Mouse (Mus musculus) liver, embryonic 15.5 days (tissue): Measurements from ENCODE around the gene Perm1. TPM values are rescaled to one million over a fixed set of nuclear protein-coding genes. Genes with fewer than 3 reads are reported as not detected.
A peak's percentile ranks its signal among the peaks of the same experiment; 100 is the strongest.

Source experiments
- ATAC-seq: fragments of 200-750 bp; cut with Nextera tagmentation; 2 replicates; pipeline ENCODE4 v1.8.0; 2017; ENCODE audit warnings: moderate number of reproducible peaks, mild to moderate bottlenecking, moderate library complexity; ENCODE audit not compliant: insufficient read depth
- H3K27ac ChIP-seq: fragments of 300-500 bp; sonication (generic); replicated peaks from 2 replicates; pipeline ENCODE4 v1.5.1; 2015; ENCODE audit warnings: mild to moderate bottlenecking, inconsistent platforms
- H3K27me3 ChIP-seq: fragments of 300-500 bp; sonication (generic); 2 replicates; pipeline ENCODE4 v1.6.1; 2015; ENCODE audit warnings: mild to moderate bottlenecking, inconsistent platforms
- H3K36me3 ChIP-seq: fragments of 300-500 bp; sonication (generic); replicated peaks from 2 replicates; pipeline ENCODE4 v1.6.1; 2015; ENCODE audit warnings: moderate library complexity, mild to moderate bottlenecking, inconsistent platforms
- H3K4me1 ChIP-seq: fragments of 300-500 bp; sonication (generic); replicated peaks from 2 replicates; pipeline ENCODE4 v1.6.1; 2015; ENCODE audit warnings: inconsistent platforms
- H3K4me2 ChIP-seq: fragments of 300-500 bp; sonication (generic); 2 replicates; pipeline ENCODE4 v1.6.1; 2015; ENCODE audit warnings: moderate library complexity, mild to moderate bottlenecking, inconsistent platforms
- H3K4me3 ChIP-seq: fragments of 300-500 bp; sonication (generic); replicated peaks from 2 replicates; pipeline ENCODE4 v1.5.1; 2015; ENCODE audit warnings: mild to moderate bottlenecking, inconsistent platforms
- H3K9ac ChIP-seq: fragments of 300-500 bp; sonication (generic); 2 replicates; pipeline ENCODE4 v1.6.1; 2015; ENCODE audit warnings: moderate library complexity, mild to moderate bottlenecking, inconsistent platforms
- H3K9me3 ChIP-seq: fragments of 300-500 bp; sonication (generic); replicated peaks from 2 replicates; pipeline ENCODE4 v1.6.1; 2016; ENCODE audit warnings: inconsistent platforms
- WGBS: fragments of 180-500 bp; shearing (Covaris S2); methylation state at CpG from one replicate; pipeline ENCODE4 v1.1.7; 2015; ENCODE audit warnings: mixed read lengths; ENCODE audit not compliant: insufficient replicate concordance; 5-methylcytosine and 5-hydroxymethylcytosine counted together
- microRNA-seq: library from miRNA; unstranded; fragments of <30 nt; microRNA quantifications from one replicate; pipeline ENCODE4, GENCODE M21; 2016
- polyA plus RNA-seq: library from polyadenylated mRNA; unstranded; fragments of >200 nt; fragmentation: Nextera tagmentation; extraction: Ambion mirVana; gene quantifications from 2 replicates; pipeline ENCODE4 v1.2.1, GENCODE M21; 2015

The Perm1 gene
- polyA plus RNA-seq, 1 experiment from 2014 or later: 0.32 TPM

DNA sequence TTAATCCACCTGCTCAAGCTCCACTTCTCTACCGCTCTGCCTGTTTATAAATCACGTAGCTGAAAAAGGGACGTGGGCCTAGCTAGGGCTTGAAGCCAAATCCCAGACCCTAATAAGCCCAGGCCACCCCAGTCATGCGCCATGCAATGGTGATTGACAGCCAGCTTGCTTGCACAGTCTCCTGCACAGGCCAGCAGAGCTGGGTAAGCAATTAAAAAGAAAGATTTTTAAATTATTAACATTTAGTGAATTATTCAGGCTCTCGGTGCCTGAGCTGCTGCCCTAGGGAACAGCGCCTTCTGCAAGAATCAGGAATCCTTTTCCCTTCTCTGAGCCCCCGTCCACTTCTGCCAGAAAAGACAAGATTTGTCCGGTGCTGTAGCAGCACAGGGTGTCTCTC, 35.4 kb downstream of the Perm1 start:
- Histone ChIP-seq H3K9me3 (no peaks in the 10 kb centered on the region), H3K4me1 (peaks cover 73% of the 10 kb centered on the region), H3K27ac (peak overlapping the region; percentile 96), H3K9ac (peak overlapping the region; percentile 60), H3K4me3 (peak overlapping the region; percentile 42), H3K36me3 (peaks cover 60% of the 10 kb centered on the region), H3K27me3 (peaks cover 16% of the 10 kb centered on the region), H3K4me2 (peak overlapping the region; percentile 69)
- no peak for ATAC-seq
- 82% methylated on average over 8 of the region's 8 CpGs for WGBS

DNA sequence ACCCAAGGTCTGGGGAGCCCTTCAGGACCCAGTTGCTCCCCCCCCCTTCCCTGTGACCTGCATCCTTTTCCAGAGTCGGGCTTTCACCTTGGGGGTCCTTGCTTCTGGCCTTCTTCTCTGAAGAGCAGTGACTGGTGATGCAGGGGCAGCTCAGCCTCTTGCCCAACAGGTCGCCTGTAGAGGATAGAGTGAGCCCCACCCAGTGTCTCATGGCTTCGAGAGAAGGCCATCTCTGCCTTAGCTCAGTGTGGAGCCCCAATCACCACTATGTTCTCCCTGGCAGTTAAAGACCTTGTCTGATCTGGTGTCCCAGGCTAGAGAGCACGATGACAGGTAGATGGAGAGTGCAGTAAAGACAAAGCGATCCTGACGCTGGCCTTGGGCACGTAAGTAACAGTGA, 36.5 kb downstream of the Perm1 start:
- Histone ChIP-seq H3K36me3 (peaks cover 50% of the 10 kb centered on the region), H3K27ac (peak overlapping the region; percentile 96), H3K9ac (peak overlapping the region; percentile 60), H3K4me2 (peak overlapping the region; percentile 69), H3K9me3 (no peaks in the 10 kb centered on the region), H3K27me3 (peaks cover 16% of the 10 kb centered on the region), H3K4me1 (peaks cover 65% of the 10 kb centered on the region), H3K4me3 (peak overlapping the region; percentile 42)
- WGBS: 19% methylated on average over 7 of the region's 7 CpGs
- peak; percentile 40 for ATAC-seq

- peaks cover 16% of the 10 kb centered on the region for H3K27me3 ChIP-seq
- H3K27ac ChIP-seq: peak overlapping the region; percentile 96
- H3K36me3 ChIP-seq: peaks cover 45% of the 10 kb centered on the region
- H3K4me1 ChIP-seq: peaks cover 65% of the 10 kb centered on the region
- ATAC-seq: peak; percentile 13
- H3K4me3 ChIP-seq: peak overlapping the region; percentile 42
- H3K9me3 ChIP-seq: no peaks in the 10 kb centered on the region
- peak overlapping the region; percentile 60 for H3K9ac ChIP-seq
- peak overlapping the region; percentile 69 for H3K4me2 ChIP-seq
- 13% methylated on average over 3 of the region's 3 CpGs for WGBS
Measured at GRCm38 (mm10) chr4:156252619-156253018, 37.0 kb downstream of the Perm1 start.

GRCm38 (mm10) chr4:156253043-156253442, 37.4 kb downstream of the Perm1 start:
- H3K9me3 ChIP-seq: no peaks in the 10 kb centered on the region
- peaks cover 65% of the 10 kb centered on the region for H3K4me1 ChIP-seq
- H3K4me3 ChIP-seq: peak overlapping the region; percentile 42
- WGBS: 16% methylated on average over 7 of the region's 7 CpGs
- peaks cover 41% of the 10 kb centered on the region for H3K36me3 ChIP-seq
- H3K27ac ChIP-seq: peak overlapping the region; percentile 96
- H3K4me2 ChIP-seq: peak overlapping the region; percentile 69
- ATAC-seq: peak; percentile 85
- H3K9ac ChIP-seq: peak overlapping the region; percentile 60
- H3K27me3 ChIP-seq: peaks cover 16% of the 10 kb centered on the region

DNA sequence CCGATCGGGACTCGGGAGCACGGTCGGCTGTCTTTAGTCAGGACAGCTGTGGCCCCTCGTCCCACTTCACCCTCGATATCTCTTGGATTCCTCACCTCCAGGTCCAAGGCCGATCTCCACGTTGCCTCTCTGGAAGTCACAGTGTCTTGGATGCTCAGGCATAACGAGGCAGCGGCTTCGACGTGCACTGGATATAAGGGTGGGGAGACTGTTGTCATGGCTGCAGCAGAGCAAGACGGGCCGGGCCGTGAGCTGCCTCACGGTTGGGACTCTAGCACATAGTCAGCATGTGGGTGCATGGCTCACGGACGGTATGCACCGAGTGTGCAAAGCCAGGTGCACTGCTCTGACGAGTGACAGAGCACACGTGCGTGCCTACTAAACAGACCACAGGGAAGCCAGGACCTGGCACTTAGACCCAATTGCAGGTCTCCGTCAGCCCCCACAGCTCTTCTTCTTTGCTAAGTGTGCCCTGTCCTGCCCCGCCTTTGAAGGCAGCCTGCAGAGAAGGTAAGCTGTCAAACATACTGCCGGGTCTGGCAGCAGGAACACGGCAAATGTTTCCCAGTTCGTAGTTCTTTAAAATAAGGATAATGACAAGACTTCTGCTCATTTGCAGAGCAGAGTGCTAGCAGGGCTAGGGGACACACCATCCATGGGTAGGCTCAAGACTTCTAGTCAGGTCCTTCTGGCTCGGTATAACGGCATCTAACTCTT, 38.9 kb downstream of the Perm1 start:
- Histone ChIP-seq H3K27ac (peak overlapping the region; percentile 97), H3K9ac (peak overlapping the region; percentile 80), H3K27me3 (peaks cover 16% of the 10 kb centered on the region), H3K36me3 (peaks cover 26% of the 10 kb centered on the region), H3K9me3 (no peaks in the 10 kb centered on the region), H3K4me3 (peak overlapping the region; percentile 66), H3K4me1 (peaks cover 51% of the 10 kb centered on the region), H3K4me2 (peak overlapping the region; percentile 78)
- ATAC-seq: peak; percentile 52
- WGBS: under 1% methylated on average over 28 of the region's 30 CpGs

DNA sequence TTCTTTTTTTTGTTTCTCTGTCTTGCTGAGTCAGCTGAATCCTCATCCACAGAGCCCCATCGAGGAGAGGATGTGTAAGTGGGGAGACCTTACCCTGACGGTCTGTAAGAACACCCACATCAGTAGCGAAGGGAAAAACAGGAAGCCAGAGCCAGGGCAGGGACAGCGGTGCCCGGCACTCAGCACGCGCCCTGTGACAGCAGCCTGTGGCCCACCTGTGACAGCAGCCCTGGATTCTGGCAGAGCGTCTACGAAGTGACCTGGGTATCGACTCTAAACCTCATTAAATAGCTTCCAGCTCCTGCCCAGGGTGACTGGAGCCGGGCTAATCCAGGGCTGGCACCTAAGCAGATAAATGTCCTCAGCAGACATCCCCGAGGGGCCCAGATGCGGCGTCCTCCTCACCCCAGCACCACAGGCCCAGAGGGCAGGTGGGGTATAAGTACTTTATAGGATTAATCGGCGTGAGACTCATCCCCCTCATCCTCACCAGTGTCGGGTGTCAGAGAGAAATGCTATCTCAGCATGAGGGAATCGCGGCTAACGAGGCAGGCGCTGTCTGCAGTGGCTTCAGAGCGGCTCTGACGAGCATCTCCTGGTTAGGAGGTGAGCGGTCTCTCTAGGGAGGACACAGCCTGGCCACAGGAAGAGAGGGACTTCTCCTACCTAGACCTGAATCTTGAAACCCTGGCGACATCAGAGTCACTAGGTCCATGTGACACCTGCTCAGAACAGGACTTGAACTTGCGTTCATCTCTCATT, 39.6 kb downstream of the Perm1 start, which contains the start of gene Samd11:
Gene Samd11, minus strand, starts transcription at position 580 of the 762 bp plus-strand sequence.
- peak within 1 kb of the TSS; percentile 78 for H3K4me2 ChIP-seq
- H3K9ac ChIP-seq: peak within 1 kb of the TSS; percentile 80

More for the DNA sequence above, 39.6 kb downstream of the Perm1 start, which contains the start of gene Samd11:
- 4% methylated on average over 26 of the region's 26 CpGs for WGBS
- H3K4me1 ChIP-seq: peaks cover 44% of the 10 kb centered on the region
- H3K4me3 ChIP-seq: peak within 1 kb of the TSS; percentile 66
- H3K9me3 ChIP-seq: no peaks in the 10 kb centered on the region
- H3K27ac ChIP-seq: peak within 1 kb of the TSS; percentile 97
- peaks cover 18% of the 10 kb centered on the region for H3K36me3 ChIP-seq
- ATAC-seq: peak; percentile 29
- H3K27me3 ChIP-seq: peaks cover 16% of the 10 kb centered on the region

Small RNA genes within 50 kb of the gene (microRNA-seq; reads per million reads assigned to microRNA genes)
- gene Mir7658: 1.3 reads per million

Other genes starting within 250 kb of the Perm1 start
- gene B3galt6, start 223.2 kb upstream of the Perm1 start, polyA plus RNA-seq: 4.4 and 4.6 TPM in 2 replicates
- gene Sdf4, start 223.0 kb upstream of the Perm1 start, polyA plus RNA-seq: 77.0 and 81.4 TPM in 2 replicates
- 0.23 and 0.51 TPM in 2 replicates for gene Tnfrsf4, start 202.0 kb upstream of the Perm1 start, polyA plus RNA-seq
- gene Tnfrsf18, start 189.7 kb upstream of the Perm1 start, polyA plus RNA-seq: 0.66 and 0.73 TPM in 2 replicates
- gene Ttll10, start 156.5 kb upstream of the Perm1 start, polyA plus RNA-seq: 0.22 and 0.58 TPM in 2 replicates
- gene 9430015G10Rik, start 105.9 kb upstream of the Perm1 start, polyA plus RNA-seq: 10.5 and 12.3 TPM in 2 replicates
- gene Rnf223, start 85.4 kb upstream of the Perm1 start, polyA plus RNA-seq: 0.08 and 0.18 TPM in 2 replicates
- gene Agrn, start 18.4 kb upstream of the Perm1 start, polyA plus RNA-seq: 6.7 and 8.6 TPM in 2 replicates
- gene Isg15, start 15.1 kb upstream of the Perm1 start, polyA plus RNA-seq: 9.8 and 13.4 TPM in 2 replicates
- gene AW011738, start 12.6 kb upstream of the Perm1 start, polyA plus RNA-seq: 1.1 and 1.3 TPM in 2 replicates
- 4.0 and 4.8 TPM in 2 replicates for gene Plekhn1, start 19.0 kb downstream of the Perm1 start, polyA plus RNA-seq
- gene Noc2l, start 20.1 kb downstream of the Perm1 start, polyA plus RNA-seq: 44.5 and 47.2 TPM in 2 replicates
- gene Samd11, start 39.8 kb downstream of the Perm1 start, polyA plus RNA-seq: 37.0 and 42.2 TPM in 2 replicates
- gene Vmn2r-ps159, start 115.2 kb downstream of the Perm1 start, polyA plus RNA-seq: not detected in 2 replicates